Mouse (Mus musculus) kidney, postnatal 25 days (tissue): ENCODE measurements at regions not wholly inside any gene's neighbourhood (a gene's known extent, or its start where the extent isn't known, plus 50 kb on each side); places are given as distances from the start of the nearest gene placed in this dataset.
A peak's percentile ranks its signal among the peaks of the same experiment; 100 is the strongest.

Source experiments
- DNase-seq, 2 experiments: peaks; one replicate each; pipeline ENCODE4 v3.0.0; 2021; ENCODE audit warnings: mixed read lengths in 2 of 2

DNA sequence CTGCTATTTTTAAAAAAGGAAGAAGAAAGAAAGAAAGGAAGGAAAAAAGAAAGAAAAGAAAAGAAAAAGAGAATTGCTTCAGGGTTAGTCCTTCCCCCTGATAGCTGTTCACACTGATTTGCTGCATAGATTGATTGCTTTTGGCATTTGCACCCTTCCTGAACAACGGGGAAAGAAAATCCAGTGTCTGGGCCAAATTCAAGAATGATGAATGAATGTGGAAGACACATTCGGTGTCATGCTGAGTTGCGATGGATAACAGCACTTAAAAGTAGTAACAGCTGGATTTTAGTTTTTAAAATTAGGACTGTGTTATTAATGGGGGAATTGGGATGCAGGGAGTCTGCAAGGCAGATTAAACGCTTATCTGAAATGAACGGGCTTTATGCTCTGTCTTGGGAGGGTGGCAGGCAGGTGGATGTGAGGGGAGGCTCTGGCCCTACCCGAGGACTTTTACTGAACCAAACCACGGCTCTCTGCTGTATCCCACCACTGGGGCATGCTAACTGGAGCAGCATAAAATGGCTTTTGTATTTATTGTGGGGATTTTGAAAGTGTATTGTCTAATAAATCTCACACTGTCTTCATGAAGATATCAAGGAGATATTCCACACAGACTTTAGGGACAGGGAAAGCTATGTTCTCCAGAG is 114.4 kb downstream of the Lca5 start:
- no peak for DNase-seq

- no peak for DNase-seq
These were observed 115.0 kb downstream of the Lca5 start for GRCm38 (mm10) chr9:83325910-83326309.

DNA sequence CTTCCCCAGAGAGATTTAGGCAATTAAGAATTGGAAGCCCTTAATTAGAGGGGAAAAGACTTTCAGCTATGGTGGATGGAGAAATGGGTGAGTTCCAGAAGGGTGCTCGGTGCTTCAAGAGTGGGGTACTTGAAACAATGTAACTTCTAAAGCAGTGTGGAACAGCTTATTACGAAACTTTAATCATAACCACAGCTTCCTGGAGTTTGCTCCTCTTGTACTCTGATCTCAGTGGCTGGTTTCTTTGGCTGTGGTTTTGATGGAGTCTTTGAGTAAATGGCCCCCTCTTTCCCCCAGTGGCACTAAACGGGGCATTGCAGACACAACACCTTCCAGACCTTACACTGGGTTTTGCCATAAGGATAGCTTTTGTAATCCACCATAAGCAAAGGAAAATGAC is 116.6 kb downstream of the Lca5 start:
- no peak for DNase-seq

DNA sequence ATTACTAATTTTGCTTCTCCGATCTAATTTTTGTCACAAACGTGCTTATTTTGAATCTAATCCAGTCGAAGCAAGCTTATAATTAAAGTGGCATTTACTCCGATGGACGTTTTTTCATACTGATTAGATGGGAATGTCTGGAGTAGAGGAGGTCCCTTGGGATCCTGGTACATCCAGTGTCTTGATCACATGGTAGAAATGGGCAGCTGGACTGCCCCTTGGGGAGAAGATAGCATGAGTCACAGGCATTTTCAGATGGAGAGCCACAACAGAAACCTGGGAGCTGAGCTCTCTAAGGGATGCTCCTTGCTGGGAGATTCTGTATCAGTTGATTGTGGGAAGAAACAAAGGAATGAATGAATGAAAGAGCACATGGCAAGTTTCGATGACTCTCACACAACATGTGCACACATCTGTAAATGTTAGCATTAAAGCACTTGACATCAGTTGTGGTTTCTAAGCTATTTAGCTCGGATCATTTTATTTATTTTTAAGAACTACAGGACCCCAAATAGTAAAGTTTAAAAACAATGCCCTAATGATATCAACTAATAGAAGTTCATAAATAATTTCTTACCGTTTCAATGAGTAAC is 117.8 kb downstream of the Lca5 start:
- DNase-seq: no peak

DNA sequence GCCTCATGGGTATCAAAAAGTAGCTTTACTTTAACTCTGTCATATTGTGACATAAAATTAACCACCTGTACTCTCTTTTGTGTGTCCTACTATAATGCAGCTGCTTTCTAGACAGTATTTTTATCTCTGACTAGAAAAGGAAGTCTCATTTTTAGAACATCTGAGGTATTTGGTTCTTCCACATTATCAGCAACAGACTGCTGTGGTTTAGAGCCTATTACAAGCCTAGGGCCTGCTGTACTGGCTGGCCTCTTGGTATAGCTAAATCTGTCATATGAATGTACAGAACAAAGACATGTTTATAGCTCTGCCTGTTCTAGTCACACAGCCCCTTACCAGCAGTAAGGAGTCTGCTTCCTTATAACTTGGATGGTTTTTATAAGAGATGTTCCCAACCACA is 119.1 kb downstream of the Lca5 start:
- DNase-seq: no peak

- no peak for DNase-seq
These were observed 120.1 kb downstream of the Lca5 start for GRCm38 (mm10) chr9:83320834-83321233.

- DNase-seq: no peak
These were observed 124.1 kb downstream of the Lca5 start for GRCm38 (mm10) chr9:83316818-83317162.

DNA sequence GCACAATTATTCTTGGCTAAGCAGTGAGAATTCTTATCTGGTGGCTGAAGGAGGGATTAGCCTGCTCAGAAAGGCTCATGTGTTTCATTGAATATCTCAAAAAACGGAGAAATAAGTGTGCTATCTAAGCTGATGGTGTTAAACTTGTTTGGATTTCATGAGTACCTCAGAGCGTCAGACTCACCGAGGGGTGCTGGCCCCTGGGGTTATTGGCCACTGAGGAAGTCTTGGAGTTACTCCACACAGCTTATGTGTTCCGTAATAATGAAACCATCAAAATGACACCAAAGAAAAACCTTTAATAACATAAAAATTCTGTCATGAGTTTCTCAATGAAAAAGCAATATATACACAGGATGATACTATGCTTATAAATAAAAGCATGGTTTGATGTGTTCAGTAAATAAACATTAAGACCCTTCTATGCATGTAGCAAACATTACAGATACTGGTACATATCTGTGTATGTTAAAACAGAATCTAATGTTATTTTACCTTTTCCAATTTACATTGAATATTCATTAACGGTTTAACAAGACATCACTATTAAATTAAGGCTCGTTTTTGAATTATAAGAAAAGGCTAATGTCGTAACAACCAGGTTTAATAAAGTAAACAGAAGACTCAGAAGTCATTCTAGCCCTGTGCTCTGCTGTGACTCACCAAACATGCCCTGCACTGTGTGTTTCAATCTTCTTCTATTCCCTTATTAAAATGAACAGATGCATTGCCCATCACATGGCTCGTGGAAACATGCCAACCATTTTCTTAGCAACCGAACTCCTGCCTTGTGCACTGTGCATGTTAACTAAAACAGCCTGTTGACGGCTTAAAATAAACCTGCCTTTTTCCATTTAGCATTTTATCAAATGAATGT is 124.7 kb downstream of the Lca5 start:
- no peak for DNase-seq

DNA sequence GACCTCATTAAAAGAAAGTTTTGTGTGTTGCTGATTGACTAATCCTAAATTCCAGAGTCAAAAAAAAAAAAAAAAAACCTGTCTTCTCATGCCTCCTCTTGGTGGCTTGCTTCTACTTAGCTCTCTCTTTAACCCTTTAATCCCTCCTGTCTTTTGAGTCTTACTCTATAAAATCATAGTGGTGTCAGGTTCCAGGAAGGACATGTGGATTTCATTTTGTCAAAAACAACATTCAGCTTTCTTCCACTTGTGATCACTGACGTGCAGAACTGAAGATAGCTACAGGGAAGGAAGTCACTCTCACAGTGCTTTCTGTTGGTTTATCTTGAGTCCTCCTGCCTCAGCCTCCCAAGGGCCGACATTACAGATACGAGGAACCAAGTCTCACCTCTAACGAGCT is 132.2 kb downstream of the Lca5 start:
- DNase-seq: no peak

- DNase-seq: no peak
These were observed 132.8 kb downstream of the Lca5 start for GRCm38 (mm10) chr9:83308092-83308491.

GRCm38 (mm10) chr9:83307349-83307938 is 133.5 kb downstream of the Lca5 start:
- DNase-seq: no peak

GRCm38 (mm10) chr9:83304925-83305324 is 136.0 kb downstream of the Lca5 start:
- no peak for DNase-seq

DNA sequence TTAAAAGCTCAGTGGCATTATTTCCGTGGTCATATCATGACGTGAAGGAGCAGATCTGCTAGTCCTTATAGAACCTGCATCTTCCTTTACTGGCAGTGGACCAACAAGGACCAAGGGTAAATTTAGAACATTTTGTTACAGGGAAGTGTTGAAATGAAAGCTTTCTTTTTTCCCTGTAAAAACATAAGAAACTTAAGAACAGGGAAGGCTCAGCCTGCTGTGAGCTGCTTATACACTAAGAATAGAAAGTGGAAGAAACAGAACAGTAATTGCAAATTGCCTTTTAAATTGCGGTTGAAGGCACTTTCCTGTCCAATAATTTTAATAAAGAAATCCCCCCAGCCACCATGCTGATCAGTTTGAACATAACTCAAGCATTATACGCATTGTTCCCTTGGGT is 140.4 kb downstream of the Lca5 start:
- no peak for DNase-seq

DNA sequence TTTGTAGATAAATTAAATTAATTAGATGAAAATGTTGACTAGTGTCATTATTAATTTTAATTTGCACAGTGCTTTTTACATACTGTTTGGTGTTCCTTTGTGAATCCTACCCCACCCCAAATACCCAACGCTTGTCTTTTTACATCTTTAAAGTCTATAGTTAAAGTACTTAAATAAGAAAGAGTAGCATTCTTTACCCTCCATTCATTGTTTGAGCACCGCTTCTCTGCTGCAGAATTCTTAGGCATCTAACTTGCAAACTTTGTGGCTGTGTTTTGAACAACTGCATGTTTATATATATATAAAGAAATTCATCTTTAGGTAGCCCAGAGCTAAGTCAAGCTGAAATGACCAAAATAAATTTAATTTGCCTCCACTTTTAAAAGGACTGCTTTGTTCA is 140.9 kb downstream of the Lca5 start:
- DNase-seq: no peak

DNA sequence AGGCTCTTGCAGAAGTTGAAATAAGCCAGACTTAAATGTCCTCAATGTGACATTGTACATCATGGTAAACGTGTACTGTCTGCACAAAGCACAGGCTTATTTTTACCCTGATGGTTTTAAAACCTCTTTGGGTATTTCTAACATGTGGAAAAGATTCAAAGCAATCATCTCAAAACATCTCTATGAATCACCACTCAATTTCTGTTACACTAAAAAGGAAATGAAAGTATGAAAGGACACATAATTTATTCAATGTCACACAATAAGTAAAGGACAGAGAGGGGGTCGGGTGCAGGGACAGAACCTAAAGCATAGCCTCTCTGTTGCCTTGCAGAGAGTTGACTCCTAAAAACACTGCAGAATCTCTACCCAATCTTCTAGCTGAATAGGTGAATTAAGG is 141.3 kb downstream of the Lca5 start:
- DNase-seq: no peak

DNA sequence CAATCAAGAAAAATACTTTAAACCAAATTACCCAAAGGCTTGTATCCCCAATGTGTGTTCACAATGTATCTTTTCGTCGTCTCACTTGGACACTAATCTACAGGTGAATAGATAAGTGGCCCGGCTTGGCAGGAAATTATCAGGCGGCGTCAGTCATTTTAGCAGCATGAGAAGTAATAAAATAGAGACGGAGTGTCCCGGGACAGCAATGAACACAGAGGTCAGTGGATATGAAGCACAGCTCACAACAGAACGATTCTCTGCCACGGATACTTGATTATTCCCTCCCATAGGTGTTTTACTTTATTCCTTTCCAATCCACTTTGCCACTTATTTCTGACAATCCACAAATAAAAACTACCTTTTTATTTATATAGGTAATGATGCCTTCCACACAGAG is 145.5 kb downstream of the Lca5 start:
- no peak for DNase-seq

DNA sequence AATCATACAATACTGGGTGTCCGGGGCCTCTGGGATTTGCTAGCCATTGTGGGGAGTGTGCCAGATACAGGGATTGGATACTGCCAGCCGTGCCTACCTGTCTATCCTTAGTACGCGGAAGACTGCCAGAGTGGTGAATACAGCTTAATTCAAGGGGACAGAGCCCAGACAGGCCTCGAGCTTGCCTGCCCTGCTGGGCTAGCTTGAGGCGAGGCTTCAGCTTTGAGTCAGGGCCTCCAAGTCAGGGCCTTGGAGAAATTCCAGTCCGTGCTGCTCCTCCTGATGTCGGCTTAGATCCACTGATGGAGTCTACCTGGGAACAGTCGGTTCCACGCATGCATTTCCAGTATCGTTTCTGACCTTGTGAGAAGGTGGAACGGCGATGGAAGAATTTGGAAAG is 146.5 kb downstream of the Lca5 start:
- no peak for DNase-seq

DNA sequence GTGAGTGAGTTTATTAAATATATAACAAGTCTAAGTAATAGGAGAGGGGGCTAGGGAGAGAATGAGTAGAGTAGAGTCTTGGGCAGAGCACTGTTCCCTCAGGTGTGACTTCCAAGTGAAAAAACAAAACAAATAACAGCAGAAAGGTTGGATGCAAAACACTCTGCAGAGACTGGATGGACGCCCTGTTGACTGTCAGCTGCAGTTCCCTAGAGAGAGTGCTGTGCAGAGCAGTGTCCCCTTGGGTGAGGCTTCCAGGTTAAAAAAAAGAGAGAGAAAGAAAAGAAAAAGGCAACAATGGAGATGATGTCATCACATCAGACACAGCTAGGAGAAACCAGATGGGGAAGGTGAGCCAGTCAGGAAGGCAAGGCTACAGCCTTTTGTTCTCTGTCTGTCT is 137.6 kb upstream of the Hmgn3 start:
- no peak for DNase-seq

- no peak for DNase-seq
These were observed 137.2 kb upstream of the Hmgn3 start for GRCm38 (mm10) chr9:83283662-83284061.

DNA sequence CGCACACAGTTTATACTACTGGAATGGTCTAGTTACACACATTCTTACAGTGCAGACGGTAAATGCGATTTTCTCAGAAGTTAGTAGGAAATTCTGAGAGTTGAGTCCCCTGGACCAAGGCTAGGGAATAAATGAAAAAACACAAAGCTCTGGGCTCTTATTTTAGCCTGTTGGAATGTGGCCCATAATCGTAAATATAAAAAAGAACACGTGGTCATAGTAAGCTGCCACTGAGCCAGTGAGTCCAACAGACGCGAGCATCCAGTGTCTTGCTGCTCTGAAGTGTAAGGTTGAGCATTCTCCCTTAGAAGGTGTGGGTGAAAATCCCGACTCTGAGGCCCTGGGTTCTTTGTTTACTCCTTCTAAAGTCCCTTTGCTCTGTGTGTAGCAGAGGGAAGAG is 136.8 kb upstream of the Hmgn3 start:
- DNase-seq: no peak

DNA sequence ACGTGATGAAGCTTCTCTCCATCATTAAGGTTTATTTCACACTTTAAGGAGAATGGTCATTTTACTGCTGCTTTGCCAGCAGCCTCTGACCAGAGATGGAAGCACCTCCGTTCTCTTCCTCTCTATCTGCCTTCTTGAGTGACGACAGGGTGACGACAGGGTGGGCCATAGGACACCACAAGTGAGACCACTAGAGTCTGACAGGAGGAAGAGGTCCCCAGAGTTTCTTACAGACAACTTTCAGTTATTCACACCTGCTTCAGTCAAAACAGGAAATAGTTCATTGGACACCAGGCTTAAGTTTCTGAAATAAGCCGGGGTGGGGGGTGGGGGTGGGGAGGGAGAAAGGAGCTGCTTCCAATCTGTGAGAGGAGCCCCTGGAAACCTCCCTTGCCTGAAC is 131.3 kb upstream of the Hmgn3 start:
- no peak for DNase-seq

DNA sequence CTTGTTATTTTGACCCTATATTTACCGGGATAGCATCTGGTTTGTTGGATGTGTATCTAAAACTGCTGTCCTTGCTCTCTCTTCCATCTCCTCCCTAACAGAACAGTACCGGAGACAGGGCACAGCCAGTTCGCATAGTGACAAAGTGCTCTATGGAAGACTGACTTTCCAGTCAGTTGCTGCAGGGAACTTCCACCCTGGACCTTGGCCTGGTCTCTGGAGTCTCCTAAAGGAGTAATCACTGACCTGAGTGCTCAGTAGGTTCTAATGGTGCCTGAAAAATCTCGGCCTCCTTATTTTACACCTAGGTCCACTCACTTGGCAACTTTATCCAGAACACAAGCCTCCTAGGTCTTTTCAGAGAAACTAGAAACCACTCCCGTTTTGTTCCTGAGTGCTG is 130.9 kb upstream of the Hmgn3 start:
- DNase-seq: peak in 1 of 2 experiments; percentile 46

- no peak for DNase-seq
These were observed 129.8 kb upstream of the Hmgn3 start for GRCm38 (mm10) chr9:83276291-83276690.
